Mouse (Mus musculus) cerebellum, adult 2 months (tissue): ENCODE measurements around the gene Atp13a2. TPM values are rescaled to one million over a fixed set of nuclear protein-coding genes. Genes with fewer than 3 reads are reported as not detected.

Source experiments
- DNase-seq, 2 experiments: peaks; one replicate each; pipeline ENCODE4 v3.0.0; 2021
- H3K27ac ChIP-seq: fragments of 200-500 bp; 2 replicates; pipeline ENCODE4 v1.5.1; 2012; ENCODE audit warnings: low read length, control low read depth, inconsistent platforms; ENCODE audit not compliant: insufficient read depth
- H3K27me3 ChIP-seq: fragments of 200-500 bp; 2 replicates; pipeline ENCODE4 v1.6.1; 2012; ENCODE audit warnings: inconsistent platforms, mild to moderate bottlenecking, low read length, moderate library complexity; ENCODE audit not compliant: control insufficient read depth, insufficient read depth
- H3K4me1 ChIP-seq: fragments of 200-500 bp; 2 replicates; pipeline ENCODE4 v1.6.1; 2011; ENCODE audit warnings: low read length; ENCODE audit not compliant: control insufficient read depth, insufficient read depth
- H3K4me3 ChIP-seq: fragments of 200-500 bp; replicated peaks from 2 replicates; pipeline ENCODE3; 2011; ENCODE audit warnings: mild to moderate bottlenecking, low read depth, low read length, control low read depth; ENCODE audit not compliant: insufficient read depth
- CTCF ChIP-seq: fragments of 200-500 bp; IDR thresholded peaks from 2 replicates; pipeline ENCODE4 v1.5.1; 2011; ENCODE audit warnings: low read depth, mild to moderate bottlenecking, control low read depth, low read length, moderate library complexity, borderline replicate concordance; ENCODE audit not compliant: insufficient read depth
- POLR2A ChIP-seq: fragments of 200-500 bp; IDR thresholded peaks from 2 replicates; pipeline ENCODE4 v1.6.1; 2011; ENCODE audit warnings: low read length, control low read depth, borderline replicate concordance; ENCODE audit not compliant: insufficient read depth
- WGBS: fragments of 180-500 bp; shearing (Covaris S2); methylation state at CpG from one replicate; pipeline ENCODE4 v1.1.7; 2018; 5-methylcytosine and 5-hydroxymethylcytosine counted together
- polyA plus RNA-seq: library from polyadenylated mRNA; depleted of rRNA; stranded (reverse); fragments of >200 nt; gene quantifications from 2 replicates; pipeline ENCODE4 v1.2.3, GENCODE M21; 2012

Atp13a2 gene
- polyA plus RNA-seq, 1 experiment, result 198 TPM

GRCm38 (mm10) chr4:140948481-140948880 is 38.2 kb upstream of the Atp13a2 start:
- peaks cover 12% of the 10 kb centered on the region for H3K4me1 ChIP-seq
- no peak overlapping the region for H3K27ac ChIP-seq
- WGBS, result 49% methylated on average over 6 of the region's 6 CpGs
- TF ChIP-seq CTCF (no peak), POLR2A (no peak)
- peak in 1 of 2 experiments; percentile 33 for DNase-seq
- H3K4me3 ChIP-seq, result no peak overlapping the region
- no peaks in the 10 kb centered on the region for H3K27me3 ChIP-seq

- peaks cover 12% of the 10 kb centered on the region for H3K4me1 ChIP-seq
- no peak for TF ChIP-seq POLR2A
- WGBS, result 86% methylated on average over 8 of the region's 8 CpGs
- no peak overlapping the region for H3K4me3 ChIP-seq
- H3K27ac ChIP-seq, result no peak overlapping the region
- no peak for DNase-seq
- no peaks in the 10 kb centered on the region for H3K27me3 ChIP-seq
Observed at GRCm38 (mm10) chr4:140949052-140949451, 37.6 kb upstream of the Atp13a2 start.

GRCm38 (mm10) chr4:140949616-140950015 is 37.1 kb upstream of the Atp13a2 start:
- H3K27me3 ChIP-seq, result no peaks in the 10 kb centered on the region
- TF ChIP-seq POLR2A (no peak), CTCF (no peak)
- no peak overlapping the region for H3K4me3 ChIP-seq
- no peak overlapping the region for H3K27ac ChIP-seq
- peaks cover 7% of the 10 kb centered on the region for H3K4me1 ChIP-seq
- 92% methylated on average over 16 of the region's 16 CpGs for WGBS
- DNase-seq, result no peak

- H3K27ac ChIP-seq, result no peak overlapping the region; the same call in 1 of the 2 replicates
- DNase-seq, result peak; percentile 36 to 42
- TF ChIP-seq CTCF (no peak), POLR2A (no peak)
- 21% methylated on average over 3 of the region's 3 CpGs for WGBS
- H3K4me1 ChIP-seq, result peaks cover 3% of the 10 kb centered on the region
- H3K4me3 ChIP-seq, result no peak overlapping the region
- no peaks in the 10 kb centered on the region for H3K27me3 ChIP-seq
Observed at GRCm38 (mm10) chr4:140950574-140950973, 36.1 kb upstream of the Atp13a2 start.

- no peak for DNase-seq
- Histone ChIP-seq H3K27me3 (no peaks in the 10 kb centered on the region), H3K27ac (no peak overlapping the region), H3K4me3 (no peak overlapping the region), H3K4me1 (peaks cover 3% of the 10 kb centered on the region)
- TF ChIP-seq POLR2A (no peak), CTCF (no peak)
- WGBS, result 79% methylated on average over 18 of the region's 18 CpGs
Observed at GRCm38 (mm10) chr4:140951861-140952641, 34.6 kb upstream of the Atp13a2 start.

DNA sequence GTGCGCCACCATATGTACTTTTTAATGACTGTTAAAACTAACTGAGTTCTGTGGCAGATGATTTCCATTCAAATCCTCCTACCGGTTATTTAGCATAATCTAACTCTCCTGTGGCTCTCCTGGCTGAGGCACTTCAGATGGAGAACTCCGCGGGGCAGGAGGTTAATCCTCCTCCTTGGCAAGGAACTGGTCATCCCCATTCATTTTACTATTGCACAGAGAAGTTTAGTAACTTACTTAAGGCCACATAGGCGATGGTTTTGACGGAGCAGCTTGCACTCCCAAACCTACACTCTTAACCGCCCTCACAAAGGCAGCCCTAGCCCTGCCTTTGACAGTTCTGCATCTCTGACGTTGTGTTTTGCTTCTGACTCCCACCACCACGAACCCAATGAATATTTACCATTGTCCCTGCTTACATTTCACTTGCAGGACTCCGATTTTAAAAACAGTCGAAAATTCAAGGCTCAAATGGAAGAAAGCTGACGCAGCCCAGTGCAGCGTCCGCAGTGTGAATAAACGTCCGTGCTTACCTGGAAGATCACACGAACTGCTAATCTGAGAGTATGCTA is 29.5 kb upstream of the Atp13a2 start:
- H3K27me3 ChIP-seq, result no peaks in the 10 kb centered on the region
- DNase-seq, result no peak
- peaks cover 2% of the 10 kb centered on the region; the same call in 1 of the 2 replicates for H3K4me1 ChIP-seq
- H3K27ac ChIP-seq, result no peak overlapping the region
- peak overlapping the region; percentile 69 for H3K4me3 ChIP-seq
- TF ChIP-seq POLR2A (no peak), CTCF (no peak)
- WGBS, result 13% methylated on average over 17 of the region's 17 CpGs

- peaks cover 7% of the 10 kb centered on the region for H3K4me1 ChIP-seq
- no peaks in the 10 kb centered on the region for H3K27me3 ChIP-seq
- no peak for TF ChIP-seq POLR2A
- TF ChIP-seq CTCF, result peak; percentile 93
Observed at GRCm38 (mm10) chr4:140957725-140958124, 28.9 kb upstream of the Atp13a2 start.

GRCm38 (mm10) chr4:140958319-140958718 is 28.4 kb upstream of the Atp13a2 start:
- Histone ChIP-seq H3K27ac (no peak overlapping the region), H3K4me1 (peaks cover 11% of the 10 kb centered on the region), H3K27me3 (no peaks in the 10 kb centered on the region), H3K4me3 (no peak overlapping the region)
- 43% methylated on average over 6 of the region's 6 CpGs for WGBS
- no peak for TF ChIP-seq CTCF
- no peak for TF ChIP-seq POLR2A
- no peak for DNase-seq

More at GRCm38 (mm10) chr4:140957725-140958124, 28.9 kb upstream of the Atp13a2 start:
- under 1% methylated on average over 13 of the region's 13 CpGs for WGBS
- peak overlapping the region; percentile 69 for H3K4me3 ChIP-seq
- peak; percentile 71 to 82 for DNase-seq
- no peak overlapping the region for H3K27ac ChIP-seq
